Mouse (Mus musculus): ENCODE results near the gene Olfr796. TPM values are rescaled to one million over a fixed set of nuclear protein-coding genes. Genes with fewer than 3 reads are reported as not detected.

The Olfr796 gene
- polyA plus RNA-seq (2012; fragmentation: generic; extraction: Trizol), result not detected

DNA sequence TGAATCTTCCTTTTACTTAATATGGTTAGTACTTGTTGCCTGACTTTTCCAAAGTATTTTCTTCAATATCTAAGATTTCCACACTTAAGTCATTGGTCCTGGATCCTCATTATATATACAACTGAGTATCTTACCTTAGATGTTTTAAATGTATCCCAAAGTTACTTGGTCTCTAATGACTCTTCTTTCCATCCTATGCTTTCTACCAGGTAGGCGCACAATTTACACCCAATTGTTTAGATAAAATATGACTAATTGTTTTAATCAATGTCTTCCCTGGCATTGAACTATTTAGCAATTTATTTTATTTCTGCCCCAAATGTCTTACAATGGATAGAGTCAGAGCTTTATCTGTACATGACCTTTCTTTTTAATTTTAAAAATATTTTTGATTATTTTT, at the start of gene Olfr796:
TSS of gene Olfr796 (minus strand) at position 101 of the 400 bp plus-strand sequence.

DNA sequence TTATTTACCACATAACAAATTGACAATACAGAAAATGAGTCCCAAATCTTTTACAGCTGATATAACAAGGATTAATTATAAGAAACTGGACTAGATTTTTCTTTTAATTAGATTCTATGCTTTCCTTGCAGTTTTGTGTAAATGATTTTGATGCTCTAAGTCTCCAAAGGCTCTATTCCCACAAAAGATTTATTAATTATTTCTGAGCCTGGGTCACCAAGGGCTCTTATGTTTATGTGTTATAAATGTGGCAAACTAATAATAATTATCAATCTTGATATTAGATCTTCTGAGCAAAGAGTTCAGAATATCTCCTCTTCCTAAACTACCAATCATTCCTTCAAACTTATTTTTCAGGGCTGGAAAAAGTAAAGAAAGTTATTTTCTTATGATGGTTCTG, 45.0 kb upstream of the Olfr796 start, which contains the start of gene Olfr800:
TSS of gene Olfr800 (plus strand) at position 301 of the 400 bp plus-strand sequence.

DNA sequence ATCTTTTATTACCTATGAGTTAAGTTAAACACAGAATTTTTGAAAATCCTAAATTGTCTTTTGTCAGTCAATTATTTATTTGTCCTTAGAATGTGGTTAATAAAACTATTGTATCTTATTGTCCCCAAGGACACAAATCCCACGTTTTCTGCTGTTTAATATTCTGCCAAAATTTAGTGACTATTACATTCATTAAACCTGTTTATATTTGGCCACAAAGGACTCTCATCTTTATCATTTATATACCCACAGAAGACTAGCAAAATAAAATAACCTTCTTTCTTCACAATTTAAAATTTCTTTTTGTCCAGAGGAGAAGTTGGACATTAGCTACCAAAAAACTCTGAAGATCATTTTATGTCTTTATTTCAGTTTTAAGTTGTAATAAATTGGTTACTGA, 24.8 kb upstream of the Olfr796 start, which contains the start of gene Olfr799:
TSS of gene Olfr799 (plus strand) at position 301 of the 400 bp plus-strand sequence.

DNA sequence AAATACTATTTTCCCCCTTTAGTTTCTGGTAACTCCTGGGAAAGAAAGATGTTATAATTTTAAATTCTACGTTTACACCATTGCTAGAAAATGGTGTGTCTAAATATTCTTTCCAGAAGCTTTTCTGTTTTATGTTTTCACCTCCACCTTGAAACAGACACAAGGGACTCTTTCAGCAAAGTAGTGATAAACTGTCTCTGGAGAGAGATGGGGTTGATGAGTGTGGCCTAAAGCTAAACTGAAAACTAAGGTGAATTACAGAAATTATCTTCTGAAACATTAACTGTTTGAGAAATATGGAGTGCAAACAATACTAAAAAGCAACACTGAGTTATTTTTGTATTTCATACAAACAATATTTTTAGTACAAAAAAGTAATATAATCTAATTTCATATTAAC, 15.5 kb upstream of the Olfr796 start, which contains the start of gene Olfr798:
TSS of gene Olfr798 (minus strand) at position 101 of the 400 bp plus-strand sequence.

DNA sequence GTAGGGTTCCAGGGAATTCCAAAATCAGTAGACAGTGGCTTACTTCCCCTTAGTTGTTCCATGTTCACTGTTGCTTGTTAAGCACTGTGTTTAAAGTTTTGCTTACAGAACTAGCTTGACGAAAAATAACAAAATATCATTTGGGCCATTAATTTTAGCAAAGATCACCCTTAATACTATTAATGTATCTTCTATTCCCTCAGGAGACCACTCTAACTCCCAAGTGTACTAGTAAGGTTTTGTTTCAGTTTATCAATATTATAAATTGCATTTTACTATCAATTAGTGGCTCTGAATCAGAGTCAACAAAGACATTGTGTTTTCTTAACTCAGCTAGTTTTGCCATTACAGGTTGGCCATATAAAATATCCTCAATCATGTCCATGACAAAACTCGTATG, 45.0 kb downstream of the Olfr796 start, which contains the start of gene Olfr794:
TSS of gene Olfr794 (plus strand) at position 301 of the 400 bp plus-strand sequence.

Other genes starting within 250 kb of the Olfr796 start
- gene Olfr784, start 228.5 kb downstream of the Olfr796 start, polyA plus RNA-seq (2012; fragmentation: generic; extraction: Trizol), result under 1 TPM in 1 of 2 experiments, not detected in 1; 0.02 TPM
- gene Olfr785, start 207.1 kb downstream of the Olfr796 start, polyA plus RNA-seq (2012; fragmentation: generic; extraction: Trizol), result not detected
- not detected for gene Olfr786, start 185.3 kb downstream of the Olfr796 start, polyA plus RNA-seq (2012; fragmentation: generic; extraction: Trizol)
- gene Olfr787, start 150.7 kb downstream of the Olfr796 start, polyA plus RNA-seq (2012; fragmentation: generic; extraction: Trizol), result not detected
- gene Olfr788, start 141.6 kb downstream of the Olfr796 start, polyA plus RNA-seq (2012; fragmentation: generic; extraction: Trizol), result not detected
- gene Olfr789, start 127.8 kb downstream of the Olfr796 start, polyA plus RNA-seq (2012; fragmentation: generic; extraction: Trizol), result not detected
- not detected for gene Olfr790, start 114.1 kb downstream of the Olfr796 start, polyA plus RNA-seq (2012; fragmentation: generic; extraction: Trizol)
- gene Olfr791, start 90.8 kb downstream of the Olfr796 start, polyA plus RNA-seq (2012; fragmentation: generic; extraction: Trizol), result not detected
- gene Olfr792, start 73.4 kb downstream of the Olfr796 start, polyA plus RNA-seq (2012; fragmentation: generic; extraction: Trizol), result not detected
- not detected for gene Olfr794, start 44.9 kb downstream of the Olfr796 start, polyA plus RNA-seq (2012; fragmentation: generic; extraction: Trizol)
- gene Olfr798, start 15.4 kb upstream of the Olfr796 start, polyA plus RNA-seq (2012; fragmentation: generic; extraction: Trizol), result not detected
- gene Olfr799, start 24.9 kb upstream of the Olfr796 start, polyA plus RNA-seq (2012; fragmentation: generic; extraction: Trizol), result not detected
- gene Olfr800, start 45.1 kb upstream of the Olfr796 start, polyA plus RNA-seq (2012; fragmentation: generic; extraction: Trizol), result not detected
- not detected for gene Olfr801, start 61.3 kb upstream of the Olfr796 start, polyA plus RNA-seq (2012; fragmentation: generic; extraction: Trizol)
- gene Olfr802, start 75.6 kb upstream of the Olfr796 start, polyA plus RNA-seq (2012; fragmentation: generic; extraction: Trizol), result not detected
- gene Olfr803, start 81.7 kb upstream of the Olfr796 start, polyA plus RNA-seq (2012; fragmentation: generic; extraction: Trizol), result not detected
- gene Olfr804, start 90.6 kb upstream of the Olfr796 start, polyA plus RNA-seq (2012; fragmentation: generic; extraction: Trizol), result not detected
- not detected for gene Olfr805, start 116.8 kb upstream of the Olfr796 start, polyA plus RNA-seq (2012; fragmentation: generic; extraction: Trizol)
- not detected for gene Olfr806, start 129.4 kb upstream of the Olfr796 start, polyA plus RNA-seq (2012; fragmentation: generic; extraction: Trizol)
- not detected for gene Olfr807, start 145.2 kb upstream of the Olfr796 start, polyA plus RNA-seq (2012; fragmentation: generic; extraction: Trizol)
- not detected for gene Olfr808, start 152.9 kb upstream of the Olfr796 start, polyA plus RNA-seq (2012; fragmentation: generic; extraction: Trizol)
- gene Olfr809, start 162.1 kb upstream of the Olfr796 start, polyA plus RNA-seq (2012; fragmentation: generic; extraction: Trizol), result not detected
- not detected for gene Olfr810, start 182.3 kb upstream of the Olfr796 start, polyA plus RNA-seq (2012; fragmentation: generic; extraction: Trizol)
- not detected for gene Olfr811, start 191.8 kb upstream of the Olfr796 start, polyA plus RNA-seq (2012; fragmentation: generic; extraction: Trizol)
- gene Olfr812, start 233.5 kb upstream of the Olfr796 start, polyA plus RNA-seq (2012; fragmentation: generic; extraction: Trizol), result not detected
- not detected for gene Olfr813, start 242.8 kb upstream of the Olfr796 start, polyA plus RNA-seq (2012; fragmentation: generic; extraction: Trizol)